Mouse (Mus musculus) G1E (cell line): ENCODE measurements around the gene Zfand3. TPM values are rescaled to one million over a fixed set of nuclear protein-coding genes. Genes with fewer than 3 reads are reported as not detected.

Experiments
- ATAC-seq: 2 replicates; pipeline ENCODE4 v1.8.0; 2016; ENCODE audit warnings: mild to moderate bottlenecking; ENCODE audit not compliant: insufficient number of reproducible peaks, poor library complexity, low FRiP score, severe bottlenecking; ENCODE audit errors: extremely low read depth
- DNase-seq: peaks from one replicate; pipeline ENCODE4 v3.0.0; 2012; ENCODE audit warnings: low spot score
- H3K27me3 ChIP-seq: 2 replicates; pipeline ENCODE4 v1.6.1; 2012; ENCODE audit warnings: mild to moderate bottlenecking, low read length, inconsistent platforms; ENCODE audit not compliant: insufficient read depth
- H3K36me3 ChIP-seq: replicated peaks from 2 replicates; pipeline ENCODE3; 2012; ENCODE audit warnings: mild to moderate bottlenecking, inconsistent platforms
- H3K4me1 ChIP-seq: 2 replicates; pipeline ENCODE4 v1.6.1; 2012; ENCODE audit warnings: low read depth, low read length, inconsistent platforms, mixed read lengths; ENCODE audit not compliant: insufficient read depth
- H3K4me3 ChIP-seq: 2 replicates; pipeline ENCODE4 v1.5.1; 2012; ENCODE audit warnings: low read depth, mild to moderate bottlenecking, inconsistent platforms, low read length, moderate library complexity, mixed read lengths
- H3K9me3 ChIP-seq: replicated peaks from 2 replicates; pipeline ENCODE4 v1.6.1; 2012; ENCODE audit warnings: inconsistent platforms
- CTCF ChIP-seq: IDR thresholded peaks from 2 replicates; pipeline ENCODE4 v1.5.1; 2012; ENCODE audit warnings: low read depth, low read length, inconsistent platforms, mixed read lengths
- GATA1 ChIP-seq: IDR thresholded peaks from 2 replicates; pipeline ENCODE4 v1.6.1; 2012; ENCODE audit warnings: borderline replicate concordance, low read length, inconsistent platforms, mixed read lengths
- GATA2 ChIP-seq: IDR thresholded peaks from 2 replicates; pipeline ENCODE4 v1.6.1; 2012; ENCODE audit warnings: low read depth, low read length, inconsistent platforms, borderline replicate concordance
- POLR2AphosphoS5 ChIP-seq: IDR thresholded peaks from 2 replicates; pipeline ENCODE4 v1.6.1; 2012; ENCODE audit warnings: low read depth, low read length, inconsistent platforms; ENCODE audit not compliant: insufficient replicate concordance
- TAL1 ChIP-seq: conservative IDR thresholded peaks from 2 replicates; pipeline ENCODE4 v1.6.1; 2012; ENCODE audit warnings: low read depth, low read length, inconsistent platforms, mixed read lengths
- polyA plus RNA-seq: library from polyadenylated mRNA; stranded (reverse); fragments of >175 nt; gene quantifications from 2 replicates; pipeline ENCODE4 v1.2.3, GENCODE M21; 2012
- total RNA-seq, 2 experiments: library from RNA; stranded (forward) in 1 of 2; stranded (reverse) in 1 of 2; fragments of 200-1000 nt in 1 of 2; fragments of >200 nt in 1 of 2; fragmentation: Nextera tagmentation in 1 of 2; gene quantifications; 2 replicates each; pipeline ENCODE4 v1.2.3; 2014 to 2017

The Zfand3 gene
- total and polyA plus RNA-seq, 3 experiments, result 17.6 to 93.6 (median 49.2) TPM

- no peaks in the 10 kb centered on the region for H3K27me3 ChIP-seq
- no peaks in the 10 kb centered on the region for H3K9me3 ChIP-seq
- ATAC-seq (no peak), DNase-seq (no peak)
- no peak for TF ChIP-seq GATA2
- TF ChIP-seq GATA1, result no peak
- no peak for TF ChIP-seq TAL1
- no peak for TF ChIP-seq POLR2AphosphoS5
- no peak for TF ChIP-seq CTCF
- no peak overlapping the region for H3K4me3 ChIP-seq
- peaks cover 26% of the 10 kb centered on the region for H3K36me3 ChIP-seq
- H3K4me1 ChIP-seq, result no peaks in the 10 kb centered on the region
Observed at GRCm38 (mm10) chr17:30129220-30129619, 124.7 kb downstream of the Zfand3 start.

GRCm38 (mm10) chr17:30130326-30130725, 125.8 kb downstream of the Zfand3 start:
- Histone ChIP-seq H3K9me3 (no peaks in the 10 kb centered on the region), H3K4me3 (no peak overlapping the region), H3K4me1 (no peaks in the 10 kb centered on the region), H3K27me3 (no peaks in the 10 kb centered on the region), H3K36me3 (peaks cover 27% of the 10 kb centered on the region)
- ATAC-seq (no peak), DNase-seq (no peak)
- TF ChIP-seq CTCF, result no peak
- no peak for TF ChIP-seq GATA2
- no peak for TF ChIP-seq TAL1
- TF ChIP-seq GATA1, result no peak
- TF ChIP-seq POLR2AphosphoS5, result no peak

- peaks cover 37% of the 10 kb centered on the region for H3K36me3 ChIP-seq
- H3K4me1 ChIP-seq, result no peaks in the 10 kb centered on the region
- H3K9me3 ChIP-seq, result no peaks in the 10 kb centered on the region
- TF ChIP-seq TAL1 (no peak), GATA2 (no peak), GATA1 (no peak), POLR2AphosphoS5 (no peak), CTCF (no peak)
- DNase-seq, result no peak
- H3K27me3 ChIP-seq, result no peaks in the 10 kb centered on the region
- ATAC-seq, result no peak
- no peak overlapping the region for H3K4me3 ChIP-seq
Observed at GRCm38 (mm10) chr17:30133641-30134040, 129.1 kb downstream of the Zfand3 start.

- DNase-seq, result no peak
- ATAC-seq, result no peak
- TF ChIP-seq CTCF (no peak), POLR2AphosphoS5 (no peak), TAL1 (no peak), GATA1 (no peak), GATA2 (no peak)
- H3K27me3 ChIP-seq, result no peaks in the 10 kb centered on the region
- no peak overlapping the region for H3K4me3 ChIP-seq
- H3K36me3 ChIP-seq, result peaks cover 36% of the 10 kb centered on the region
- no peaks in the 10 kb centered on the region for H3K4me1 ChIP-seq
- H3K9me3 ChIP-seq, result no peaks in the 10 kb centered on the region
Observed at GRCm38 (mm10) chr17:30134955-30135735, 130.6 kb downstream of the Zfand3 start.

GRCm38 (mm10) chr17:30135890-30136289, 131.4 kb downstream of the Zfand3 start:
- no peak for ATAC-seq
- Histone ChIP-seq H3K36me3 (peaks cover 30% of the 10 kb centered on the region), H3K27me3 (no peaks in the 10 kb centered on the region), H3K9me3 (no peaks in the 10 kb centered on the region), H3K4me3 (no peak overlapping the region), H3K4me1 (no peaks in the 10 kb centered on the region)
- DNase-seq, result no peak
- no peak for TF ChIP-seq TAL1
- no peak for TF ChIP-seq CTCF
- no peak for TF ChIP-seq GATA2
- TF ChIP-seq POLR2AphosphoS5, result no peak
- TF ChIP-seq GATA1, result no peak

- Histone ChIP-seq H3K4me3 (no peak overlapping the region), H3K27me3 (no peaks in the 10 kb centered on the region), H3K9me3 (no peaks in the 10 kb centered on the region), H3K36me3 (peaks cover 29% of the 10 kb centered on the region), H3K4me1 (no peaks in the 10 kb centered on the region)
- DNase-seq (no peak), ATAC-seq (no peak)
- TF ChIP-seq GATA1 (no peak), GATA2 (no peak), POLR2AphosphoS5 (no peak), TAL1 (no peak), CTCF (no peak)
Observed at GRCm38 (mm10) chr17:30136684-30137083, 132.2 kb downstream of the Zfand3 start.
